ENCODE assay signal across 8 mouse cellular contexts in genomic region chr10:105573306-105573907, GRCm38 (mm10). TPM values are rescaled to one million over a fixed set of nuclear protein-coding genes. Genes with fewer than 3 reads are reported as not detected.
DNase-seq lines count a peak whose midpoint lies in the region; ATAC-seq and TF ChIP-seq lines count a peak whose summit lies in the region.

No protein-coding gene starts in this region.

- H3K4me1 ChIP-seq in liver, embryonic 16.5 days (ENCODE audit: control insufficient read depth, low read depth, low read length) = peaks cover 17% of the 10 kb centered on the region
- H3K4me1 ChIP-seq in neural tube, embryonic 11.5 days (ENCODE audit: control insufficient read depth, insufficient read depth, low read length) = 0 out of 2 replicates have a peak, but pooled peaks cover 6% of the 10 kb centered on the region

- TF ChIP-seq CTCF in gastrocnemius, adult 2 months (IDR thresholded peaks at IDR 0.05) = no peak

- under 1% methylated on average over 37 of the region's 37 CpGs for WGBS in liver, embryonic 16.5 days (ENCODE audit: insufficient replicate concordance)
- WGBS in neural tube, embryonic 11.5 days = 1% methylated on average over 37 of the region's 37 CpGs

- no peaks in the 10 kb centered on the region for H3K36me3 ChIP-seq in liver, embryonic 16.5 days (ENCODE audit: control insufficient read depth, insufficient read depth)
- H3K36me3 ChIP-seq in neural tube, embryonic 11.5 days (ENCODE audit: control insufficient read depth, insufficient read depth, low read length) = no peaks in the 10 kb centered on the region

- H3K9ac ChIP-seq in liver, embryonic 16.5 days (ENCODE audit: low read depth, low read length) = peak overlapping the region; percentile 46
- H3K9ac ChIP-seq in neural tube, embryonic 11.5 days (ENCODE audit: low read length) = peak overlapping the region; percentile 56

- peaks cover 3% of the 10 kb centered on the region for H3K27me3 ChIP-seq in liver, embryonic 16.5 days (ENCODE audit: control insufficient read depth, insufficient read depth, low read depth, low read length)
- no peaks in the 10 kb centered on the region for H3K27me3 ChIP-seq in neural tube, embryonic 11.5 days (ENCODE audit: control insufficient read depth, insufficient read depth, low read length)

- peak overlapping the region; percentile 88 for H3K4me3 ChIP-seq in gastrocnemius, adult 2 months
- peak overlapping the region; percentile 72 for H3K4me3 ChIP-seq in liver, embryonic 16.5 days (ENCODE audit: low read depth, low read length)
- H3K4me3 ChIP-seq in neural tube, embryonic 11.5 days (ENCODE audit: low read depth, low read length) = peak overlapping the region; percentile 53

- intact Hi-C loops in gastrocnemius, adult 2 months (cut with DNase I) = loop anchor here (10.0 kb wide), 1 partner anchor 419 kb away; no protein-coding TSS in a partner anchor

- peak overlapping the region; percentile 82 for H3K27ac ChIP-seq in gastrocnemius, adult 2 months
- 0 out of 2 replicates have a peak overlapping the region, but pooled peaks have one; percentile 7 for H3K27ac ChIP-seq in liver, embryonic 16.5 days (ENCODE audit: low read length)
- peak overlapping the region; percentile 81 for H3K27ac ChIP-seq in neural tube, embryonic 11.5 days (ENCODE audit: low read depth, low read length)

- H3K4me2 ChIP-seq in liver, embryonic 16.5 days (ENCODE audit: low read depth, low read length) = peak overlapping the region; percentile 88
- H3K4me2 ChIP-seq in neural tube, embryonic 11.5 days (ENCODE audit: low read depth) = peak overlapping the region; percentile 83

- peak; percentile 35 for DNase-seq in gastrocnemius, adult 2 months
- no peak for DNase-seq in gastrocnemius, adult 18-20 months (ENCODE audit: low spot score)
- DNase-seq in heart, adult 8-10 months (ENCODE audit: low spot score) = peak; percentile 42
- peak; percentile 19 to 32 for DNase-seq in kidney, adult 8-10 months
- DNase-seq in neural tube, embryonic 11.5 days (ENCODE audit: low spot score) = peak; percentile 34
- DNase-seq in thymus, postnatal 36 days = peak; percentile 38 to 39

- ATAC-seq in common myeloid progenitor, adult 5-6 weeks (replicated peaks; ENCODE audit: low read depth, poor library complexity, severe bottlenecking) = peak; percentile 1; the same call in 1 of the 2 replicates
- ATAC-seq in liver, embryonic 16.5 days (ENCODE audit: low read depth) = no peak
- ATAC-seq in neural tube, embryonic 11.5 days (ENCODE audit: insufficient read depth, low FRiP score, low TSS enrichment) = 0 out of 2 replicates have a peak, but pooled peaks have one; percentile 2

- no peaks in the 10 kb centered on the region for H3K9me3 ChIP-seq in liver, embryonic 16.5 days (replicated peaks; ENCODE audit: control insufficient read depth, low read length)
- H3K9me3 ChIP-seq in neural tube, embryonic 11.5 days (ENCODE audit: control insufficient read depth, low read length) = no peaks in the 10 kb centered on the region

RNA-seq across cellular contexts. Expression of gene Tmtc2, which starts 0.8 kb away (rescaled TPM):
- total RNA-seq in gastrocnemius, adult 2 months (2021) = 1 to 10 TPM in 1 of 2 experiments, under 1 TPM in 1; 0.97 to 2.1 TPM
- total RNA-seq in gastrocnemius, adult 18-20 months (2021) = 1 to 10 TPM; 1.5 to 2.0 TPM
- total RNA-seq in common myeloid progenitor, adult 5-6 weeks (2017) = 1.4 and 1.8 TPM in 2 replicates
- total RNA-seq in heart, adult 8-10 months (2022) = 1 to 10 TPM; 3.4 to 6.5 (median 4.2) TPM
- polyA plus RNA-seq in liver, embryonic 16.5 days (2015; fragmentation: Nextera tagmentation; extraction: Ambion mirVana) = 0.62 and 0.76 TPM in 2 replicates
- polyA plus RNA-seq in neural tube, embryonic 11.5 days (2014; fragmentation: Nextera tagmentation; extraction: Ambion mirVana) = 4.7 and 6.2 TPM in 2 replicates

Comparison
In these comparisons a context has a peak if more than half of its experiments do, and no peak if none do; other contexts are left out.
1. H3K27ac ChIP-seq: peak in every context shown above with its lines; median percentile 82 in gastrocnemius, adult 2 months; 81 in neural tube, embryonic 11.5 days; 7 in liver, embryonic 16.5 days.